Mouse (Mus musculus) pancreas, adult 10 weeks (tissue): ENCODE measurements around the gene Gm21094. TPM values are rescaled to one million over a fixed set of nuclear protein-coding genes. Genes with fewer than 3 reads are reported as not detected.

ENCODE experiments used
- polyA plus RNA-seq: library from polyadenylated mRNA; stranded (reverse); fragments of 350-450 nt; fragmentation: Illumina TruSeq; extraction: RNeasy Lipid Tissue Mini Kit (QIAGEN cat#74804); gene quantifications from one replicate; pipeline ENCODE4 v1.2.3, GENCODE M21; 2015; ENCODE audit warnings: low read depth, low replicate concordance; ENCODE audit not compliant: insufficient read depth

Gm21094 gene
- not detected for polyA plus RNA-seq

DNA sequence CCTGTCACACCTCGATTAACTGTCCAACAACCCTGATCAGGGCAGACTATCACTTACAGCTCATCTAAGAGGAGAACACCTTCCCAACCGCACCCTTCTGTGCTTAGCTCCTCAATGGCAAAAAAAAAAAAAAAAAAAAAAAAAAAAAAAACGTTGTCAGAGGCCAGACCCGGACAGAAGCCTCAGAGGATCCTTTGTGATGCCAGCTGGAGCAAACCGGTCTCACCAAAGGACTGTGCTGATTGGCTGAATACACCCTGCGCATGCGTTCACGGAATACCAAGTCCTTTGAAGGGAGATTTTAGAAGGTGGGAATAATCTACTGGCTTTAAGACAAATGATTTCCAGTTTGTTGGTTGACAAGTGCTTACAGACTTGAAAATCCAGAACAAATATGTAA, at the start of gene Gm21094:
Gm21094 (minus strand) TSS at position 101 of the 400 bp plus-strand sequence.

